14 mouse cellular contexts compared by ENCODE assay signal in the genomic region with DNA sequence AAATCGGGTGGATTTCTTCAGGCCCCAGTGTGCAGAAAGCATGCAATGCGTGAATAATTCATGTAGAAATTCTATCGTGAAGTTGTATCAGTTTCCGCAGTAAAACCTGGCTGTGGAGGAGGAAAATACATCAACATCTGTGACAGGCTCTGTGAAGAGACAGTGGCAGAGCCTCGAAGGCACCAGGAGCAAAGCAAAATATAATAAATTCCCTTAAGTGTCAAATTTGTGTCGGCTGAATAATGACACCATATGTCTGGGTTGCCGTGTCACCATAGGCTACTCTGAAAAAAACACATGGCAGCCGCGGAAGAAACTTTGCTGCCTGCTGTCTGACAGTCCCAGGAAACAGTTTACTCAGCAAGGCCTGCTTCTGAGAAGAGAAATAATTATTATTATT.
DNase-seq lines count a peak whose midpoint lies in the region; ATAC-seq lines count a peak whose summit lies in the region.
"Had no signal": no experiment of that assay in that cellular context is flagged by ENCODE, and none has a peak within 500 bp of the region (broad histone marks: within the 10 kb centered on the region; RNA-seq: fewer than 3 reads in every experiment).

No protein-coding gene starts in this region.

- H3K27me3 ChIP-seq in hindbrain, embryonic 12.5 days, result no peaks in the 10 kb centered on the region
- H3K27me3 ChIP-seq in hindbrain, embryonic 11.5 days (ENCODE audit: control insufficient read depth, insufficient read depth, low read length), result no peaks in the 10 kb centered on the region
- no peaks in the 10 kb centered on the region for H3K27me3 ChIP-seq in neural tube, embryonic 11.5 days (ENCODE audit: control insufficient read depth, insufficient read depth, low read length)
- no peaks in the 10 kb centered on the region for H3K27me3 ChIP-seq in midbrain, embryonic 15.5 days (replicated peaks)
- H3K27me3 ChIP-seq in heart, embryonic 12.5 days (replicated peaks), result no peaks in the 10 kb centered on the region
- H3K27me3 ChIP-seq: limb, embryonic 15.5 days had no signal

- DNase-seq in hindbrain, embryonic 11.5 days (ENCODE audit: low spot score), result no peak
- DNase-seq in neural tube, embryonic 11.5 days (ENCODE audit: low spot score), result peak; percentile 18
- no peak for DNase-seq in neural tube, embryonic 10.5 days (ENCODE audit: extremely low spot score, low spot score)
- no peak for DNase-seq in cerebellum, postnatal 36 days
- DNase-seq in natural killer cell, adult 2 months (ENCODE audit: low spot score in 2 of 2), result no peak
- DNase-seq: cerebellum, adult 11 months; kidney, adult 18-20 months; lung, embryonic 14.5 days; thymus, adult 2 months had no signal

- no peaks in the 10 kb centered on the region for H3K9me3 ChIP-seq in hindbrain, embryonic 12.5 days (replicated peaks)
- no peaks in the 10 kb centered on the region for H3K9me3 ChIP-seq in hindbrain, embryonic 11.5 days (ENCODE audit: control insufficient read depth, low read length)
- no peaks in the 10 kb centered on the region for H3K9me3 ChIP-seq in neural tube, embryonic 11.5 days (ENCODE audit: control insufficient read depth, low read length)
- no peaks in the 10 kb centered on the region for H3K9me3 ChIP-seq in midbrain, embryonic 15.5 days
- no peaks in the 10 kb centered on the region for H3K9me3 ChIP-seq in heart, embryonic 12.5 days (replicated peaks)
- H3K9me3 ChIP-seq: limb, embryonic 15.5 days had no signal

- peak overlapping the region; percentile 29 for H3K4me2 ChIP-seq in hindbrain, embryonic 12.5 days (replicated peaks)
- no peak overlapping the region for H3K4me2 ChIP-seq in hindbrain, embryonic 11.5 days (replicated peaks; ENCODE audit: low read depth, low read length)
- no peak overlapping the region for H3K4me2 ChIP-seq in neural tube, embryonic 11.5 days (ENCODE audit: low read depth)
- no peak overlapping the region for H3K4me2 ChIP-seq in midbrain, embryonic 15.5 days
- no peak overlapping the region for H3K4me2 ChIP-seq in heart, embryonic 12.5 days
- H3K4me2 ChIP-seq: limb, embryonic 15.5 days; lung, embryonic 14.5 days had no signal

- H3K36me3 ChIP-seq in hindbrain, embryonic 12.5 days, result no peaks in the 10 kb centered on the region
- no peaks in the 10 kb centered on the region for H3K36me3 ChIP-seq in hindbrain, embryonic 11.5 days (ENCODE audit: control insufficient read depth, insufficient read depth, low read length)
- no peaks in the 10 kb centered on the region for H3K36me3 ChIP-seq in neural tube, embryonic 11.5 days (ENCODE audit: control insufficient read depth, insufficient read depth, low read length)
- H3K36me3 ChIP-seq in midbrain, embryonic 15.5 days (replicated peaks), result no peaks in the 10 kb centered on the region
- no peaks in the 10 kb centered on the region for H3K36me3 ChIP-seq in heart, embryonic 12.5 days
- H3K36me3 ChIP-seq: limb, embryonic 15.5 days had no signal

- H3K27ac ChIP-seq in hindbrain, embryonic 12.5 days, result no peak overlapping the region
- H3K27ac ChIP-seq in hindbrain, embryonic 11.5 days (ENCODE audit: low read depth, low read length), result no peak overlapping the region
- H3K27ac ChIP-seq in neural tube, embryonic 11.5 days (ENCODE audit: low read depth, low read length), result no peak overlapping the region
- no peak overlapping the region for H3K27ac ChIP-seq in midbrain, embryonic 15.5 days
- no peak overlapping the region for H3K27ac ChIP-seq in heart, embryonic 12.5 days (ENCODE audit: poor library complexity, severe bottlenecking)
- H3K27ac ChIP-seq: limb, embryonic 15.5 days had no signal

- no peak overlapping the region for H3K9ac ChIP-seq in hindbrain, embryonic 12.5 days
- no peak overlapping the region for H3K9ac ChIP-seq in hindbrain, embryonic 11.5 days (ENCODE audit: low read depth, low read length)
- H3K9ac ChIP-seq in neural tube, embryonic 11.5 days (ENCODE audit: low read length), result no peak overlapping the region
- no peak overlapping the region for H3K9ac ChIP-seq in midbrain, embryonic 15.5 days
- no peak overlapping the region for H3K9ac ChIP-seq in heart, embryonic 12.5 days
- H3K9ac ChIP-seq: limb, embryonic 15.5 days; lung, embryonic 14.5 days had no signal

- WGBS in hindbrain, embryonic 12.5 days, result 40% methylated on average over 9 of the region's 9 CpGs
- 44% methylated on average over 9 of the region's 9 CpGs for WGBS in hindbrain, embryonic 11.5 days
- 22% methylated on average over 9 of the region's 9 CpGs for WGBS in neural tube, embryonic 11.5 days
- WGBS in midbrain, embryonic 15.5 days, result 29% methylated on average over 9 of the region's 9 CpGs
- 78% methylated on average over 9 of the region's 9 CpGs for WGBS in heart, embryonic 12.5 days

- peak; percentile 64 for ATAC-seq in hindbrain, embryonic 12.5 days (ENCODE audit: low FRiP score)
- no peak; the same call in 1 of the 2 replicates for ATAC-seq in hindbrain, embryonic 11.5 days (ENCODE audit: low FRiP score)
- ATAC-seq in neural tube, embryonic 11.5 days (ENCODE audit: insufficient read depth, low FRiP score, low TSS enrichment), result 0 out of 2 replicates have a peak, but pooled peaks have one; percentile 16
- ATAC-seq in midbrain, embryonic 15.5 days (replicated peaks), result peak; percentile 75
- no peak for ATAC-seq in heart, embryonic 12.5 days (ENCODE audit: insufficient number of reproducible peaks, low FRiP score)

- no peak overlapping the region for H3K4me3 ChIP-seq in hindbrain, embryonic 12.5 days
- H3K4me3 ChIP-seq in hindbrain, embryonic 11.5 days (ENCODE audit: low read depth, low read length), result no peak overlapping the region
- H3K4me3 ChIP-seq in neural tube, embryonic 11.5 days (ENCODE audit: low read depth, low read length), result no peak overlapping the region
- H3K4me3 ChIP-seq in midbrain, embryonic 15.5 days, result no peak overlapping the region
- H3K4me3 ChIP-seq in heart, embryonic 12.5 days, result no peak overlapping the region
- H3K4me3 ChIP-seq: limb, embryonic 15.5 days; myocyte had no signal

- H3K4me1 ChIP-seq in hindbrain, embryonic 12.5 days, result peaks cover 2% of the 10 kb centered on the region; the same call in 1 of the 2 replicates
- no peaks in the 10 kb centered on the region; the same call in 1 of the 2 replicates for H3K4me1 ChIP-seq in hindbrain, embryonic 11.5 days (replicated peaks; ENCODE audit: control insufficient read depth, insufficient read depth, low read length)
- H3K4me1 ChIP-seq in neural tube, embryonic 11.5 days (ENCODE audit: control insufficient read depth, insufficient read depth, low read length), result 0 out of 2 replicates have a peak, but pooled peaks cover 2% of the 10 kb centered on the region
- no peaks in the 10 kb centered on the region for H3K4me1 ChIP-seq in midbrain, embryonic 15.5 days
- no peaks in the 10 kb centered on the region for H3K4me1 ChIP-seq in heart, embryonic 12.5 days (replicated peaks)
- H3K4me1 ChIP-seq: limb, embryonic 15.5 days had no signal

Comparison
In these comparisons a context has a peak if more than half of its experiments do, and no peak if none do; other contexts are left out.
1. ATAC-seq: peak in hindbrain, embryonic 12.5 days (single experiment), neural tube, embryonic 11.5 days (single experiment) and midbrain, embryonic 15.5 days (single experiment); none in hindbrain, embryonic 11.5 days (single experiment) and heart, embryonic 12.5 days (single experiment).